Mouse (Mus musculus): ENCODE data around the gene Scyl2. TPM values are rescaled to one million over a fixed set of nuclear protein-coding genes. Genes with fewer than 3 reads are reported as not detected.

The Scyl2 gene
- polyA plus RNA-seq, 1 experiment = 0.29 TPM

DNA sequence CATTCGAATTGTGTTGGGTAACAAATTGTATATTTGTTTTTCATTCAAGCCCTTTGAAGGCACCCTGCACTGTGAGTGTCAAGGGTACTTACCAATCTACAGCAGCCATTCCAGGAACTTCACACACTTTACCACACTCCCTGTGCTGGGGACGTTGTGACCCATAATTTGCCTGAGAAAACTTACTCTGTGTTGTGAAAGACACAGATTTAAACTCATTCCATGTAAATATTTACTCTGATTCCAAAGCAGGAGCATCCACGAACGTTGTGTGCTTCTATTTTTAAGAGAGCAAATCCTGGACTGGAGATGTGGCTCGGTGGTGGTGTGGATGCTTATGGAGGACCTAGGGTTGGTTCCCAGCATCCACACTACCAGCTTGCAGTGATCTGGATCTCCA lies 54.3 kb downstream of the Scyl2 start:
- no peaks in the 10 kb centered on the region for H3K27me3 ChIP-seq (ENCODE audit: control insufficient read depth)
- no peaks in the 10 kb centered on the region for H3K36me3 ChIP-seq (ENCODE audit: control insufficient read depth)
- H3K4me1 ChIP-seq (ENCODE audit: control insufficient read depth) = no peaks in the 10 kb centered on the region
- no peaks in the 10 kb centered on the region for H3K9me3 ChIP-seq (ENCODE audit: control insufficient read depth, low read length)
- no peak overlapping the region for H3K4me3 ChIP-seq (replicated peaks)
- TF ChIP-seq GATA1 (IDR thresholded peaks at IDR 0.05; ENCODE audit: low read length) (no peak), TAL1 (IDR thresholded peaks at IDR 0.05; ENCODE audit: low read length) (no peak)

GRCm38 (mm10) chr10:89630564-89630963 lies 55.5 kb downstream of the Scyl2 start:
- H3K9me3 ChIP-seq (ENCODE audit: control insufficient read depth, low read length) = no peaks in the 10 kb centered on the region
- H3K4me1 ChIP-seq (ENCODE audit: control insufficient read depth) = no peaks in the 10 kb centered on the region
- H3K36me3 ChIP-seq (ENCODE audit: control insufficient read depth) = no peaks in the 10 kb centered on the region
- H3K27me3 ChIP-seq (ENCODE audit: control insufficient read depth) = no peaks in the 10 kb centered on the region
- H3K4me3 ChIP-seq (replicated peaks) = no peak overlapping the region
- TF ChIP-seq TAL1 (IDR thresholded peaks at IDR 0.05; ENCODE audit: low read length) = no peak
- TF ChIP-seq GATA1 (IDR thresholded peaks at IDR 0.05; ENCODE audit: low read length) = no peak

GRCm38 (mm10) chr10:89630052-89630451 lies 56.0 kb downstream of the Scyl2 start:
- H3K4me1 ChIP-seq (ENCODE audit: control insufficient read depth) = no peaks in the 10 kb centered on the region
- H3K36me3 ChIP-seq (ENCODE audit: control insufficient read depth) = no peaks in the 10 kb centered on the region
- no peak overlapping the region for H3K4me3 ChIP-seq (replicated peaks)
- TF ChIP-seq GATA1 (IDR thresholded peaks at IDR 0.05; ENCODE audit: low read length) = no peak
- TF ChIP-seq TAL1 (IDR thresholded peaks at IDR 0.05; ENCODE audit: low read length) = no peak
- H3K27me3 ChIP-seq (ENCODE audit: control insufficient read depth) = no peaks in the 10 kb centered on the region
- H3K9me3 ChIP-seq (ENCODE audit: control insufficient read depth, low read length) = no peaks in the 10 kb centered on the region

DNA sequence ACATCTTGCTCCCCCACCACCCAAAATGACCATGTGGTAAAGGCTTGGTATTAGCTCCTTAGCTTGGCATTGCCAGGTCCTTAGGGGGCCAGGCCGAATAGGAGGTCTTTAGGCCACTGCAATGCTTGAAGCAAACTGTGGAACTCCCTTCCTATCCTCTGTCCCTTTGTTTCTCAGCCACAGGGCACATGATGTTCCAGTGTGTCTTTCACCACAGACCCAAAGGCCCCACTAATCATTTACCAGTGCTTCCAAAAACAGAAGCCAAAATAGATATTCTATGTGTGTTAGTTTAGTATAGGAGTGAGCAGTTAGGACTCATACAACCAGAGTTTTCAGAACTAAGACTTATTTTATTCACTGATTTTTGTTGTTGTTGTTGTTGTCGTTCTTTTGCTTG lies 59.4 kb downstream of the Scyl2 start:
- no peaks in the 10 kb centered on the region for H3K36me3 ChIP-seq (ENCODE audit: control insufficient read depth)
- H3K4me1 ChIP-seq (ENCODE audit: control insufficient read depth) = no peaks in the 10 kb centered on the region
- no peaks in the 10 kb centered on the region for H3K27me3 ChIP-seq (ENCODE audit: control insufficient read depth)
- H3K9me3 ChIP-seq (ENCODE audit: control insufficient read depth, low read length) = no peaks in the 10 kb centered on the region
- TF ChIP-seq TAL1 (IDR thresholded peaks at IDR 0.05; ENCODE audit: low read length) (no peak), GATA1 (IDR thresholded peaks at IDR 0.05; ENCODE audit: low read length) (no peak)
- H3K4me3 ChIP-seq (replicated peaks) = no peak overlapping the region

- Histone ChIP-seq H3K4me3 (replicated peaks) (no peak overlapping the region), H3K27me3 (ENCODE audit: control insufficient read depth) (no peaks in the 10 kb centered on the region), H3K4me1 (ENCODE audit: control insufficient read depth) (no peaks in the 10 kb centered on the region), H3K36me3 (ENCODE audit: control insufficient read depth) (no peaks in the 10 kb centered on the region), H3K9me3 (ENCODE audit: control insufficient read depth, low read length) (no peaks in the 10 kb centered on the region)
- TF ChIP-seq GATA1 (IDR thresholded peaks at IDR 0.05; ENCODE audit: low read length) (no peak), TAL1 (IDR thresholded peaks at IDR 0.05; ENCODE audit: low read length) (no peak)
Observed at GRCm38 (mm10) chr10:89624196-89624595, 61.9 kb downstream of the Scyl2 start.

DNA sequence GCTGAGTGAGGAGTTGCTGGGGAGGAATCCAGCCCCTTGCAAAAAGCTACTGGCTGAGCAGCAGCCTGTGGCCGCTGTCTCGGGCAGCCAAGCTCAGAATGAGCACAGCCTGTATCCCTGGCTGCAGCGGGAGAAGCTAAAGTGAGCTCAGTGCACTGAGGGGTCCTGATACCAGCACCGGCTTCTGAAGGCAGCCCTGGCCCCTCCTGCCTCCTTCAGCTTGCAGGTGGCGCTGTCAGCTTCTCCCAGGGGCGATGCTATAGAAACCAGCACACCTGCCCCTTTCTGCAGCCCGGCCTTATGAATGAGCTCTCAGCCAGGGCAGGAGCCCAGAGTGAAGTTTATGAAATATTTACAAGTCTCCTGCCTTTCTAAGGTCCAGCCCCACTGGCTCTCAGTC lies 65.0 kb downstream of the Scyl2 start, which contains the start of gene Slc17a8:
Gene Slc17a8, minus strand, starts transcription at position 125 of the 400 bp plus-strand sequence.
- Histone ChIP-seq H3K4me1 (ENCODE audit: control insufficient read depth) (no peaks in the 10 kb centered on the region), H3K36me3 (ENCODE audit: control insufficient read depth) (no peaks in the 10 kb centered on the region), H3K9me3 (ENCODE audit: control insufficient read depth, low read length) (no peaks in the 10 kb centered on the region), H3K4me3 (replicated peaks) (no peak within 1 kb of the TSS), H3K27me3 (ENCODE audit: control insufficient read depth) (no peaks in the 10 kb centered on the region)
- TF ChIP-seq GATA1 (IDR thresholded peaks at IDR 0.05; ENCODE audit: low read length) (no peak), TAL1 (IDR thresholded peaks at IDR 0.05; ENCODE audit: low read length) (no peak)

DNA sequence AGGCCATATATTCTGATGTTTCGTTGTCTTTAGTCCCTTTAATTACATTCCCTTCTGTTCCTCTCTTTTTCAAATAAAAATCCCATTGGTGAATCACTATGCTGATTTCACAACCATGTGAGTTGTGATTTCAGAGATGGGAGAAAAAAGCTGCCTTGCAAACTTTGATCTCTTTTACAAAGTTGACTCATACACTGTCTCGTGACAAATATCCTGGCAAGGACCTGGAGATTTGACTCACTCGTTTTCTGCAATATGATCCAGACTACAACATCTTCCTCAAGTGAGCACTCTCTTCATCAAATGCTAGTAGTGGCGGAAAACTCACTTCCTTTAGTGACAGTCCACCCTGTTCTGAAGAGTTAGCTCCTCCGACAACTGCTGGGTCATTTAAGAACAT lies 86.8 kb downstream of the Scyl2 start:
- TF ChIP-seq TAL1 (IDR thresholded peaks at IDR 0.05; ENCODE audit: low read length) (no peak), GATA1 (IDR thresholded peaks at IDR 0.05; ENCODE audit: low read length) (no peak)
- Histone ChIP-seq H3K4me1 (ENCODE audit: control insufficient read depth) (peaks cover 10% of the 10 kb centered on the region), H3K27me3 (ENCODE audit: control insufficient read depth) (no peaks in the 10 kb centered on the region), H3K36me3 (ENCODE audit: control insufficient read depth) (no peaks in the 10 kb centered on the region), H3K4me3 (replicated peaks) (no peak overlapping the region), H3K9me3 (ENCODE audit: control insufficient read depth, low read length) (no peaks in the 10 kb centered on the region)

DNA sequence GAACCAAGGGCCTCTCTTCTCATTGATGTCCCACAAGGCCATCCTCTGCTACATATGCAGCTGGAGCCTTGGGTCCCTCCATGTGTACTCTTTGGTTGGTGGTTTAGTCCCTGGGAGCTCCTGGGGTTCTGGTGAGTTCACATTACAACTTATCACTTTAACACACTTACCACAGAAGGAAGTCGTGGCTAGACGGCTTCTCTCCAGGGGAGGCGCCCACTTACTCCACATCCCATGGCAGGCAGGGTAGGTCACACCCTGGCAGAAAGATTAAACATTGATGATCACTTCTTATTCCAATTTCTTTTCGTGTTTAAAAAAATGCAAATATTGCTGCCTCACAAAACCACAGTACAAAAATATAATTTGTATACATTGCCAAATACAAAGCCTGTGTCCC lies 88.8 kb downstream of the Scyl2 start:
- TF ChIP-seq GATA1 (IDR thresholded peaks at IDR 0.05; ENCODE audit: low read length) (no peak), TAL1 (IDR thresholded peaks at IDR 0.05; ENCODE audit: low read length) (no peak)
- H3K4me1 ChIP-seq (ENCODE audit: control insufficient read depth) = peaks cover 12% of the 10 kb centered on the region
- no peaks in the 10 kb centered on the region for H3K9me3 ChIP-seq (ENCODE audit: control insufficient read depth, low read length)
- H3K27me3 ChIP-seq (ENCODE audit: control insufficient read depth) = no peaks in the 10 kb centered on the region
- no peaks in the 10 kb centered on the region for H3K36me3 ChIP-seq (ENCODE audit: control insufficient read depth)
- H3K4me3 ChIP-seq (replicated peaks) = no peak overlapping the region

- Histone ChIP-seq H3K4me1 (ENCODE audit: control insufficient read depth) (peaks cover 12% of the 10 kb centered on the region), H3K36me3 (ENCODE audit: control insufficient read depth) (no peaks in the 10 kb centered on the region), H3K27me3 (ENCODE audit: control insufficient read depth) (no peaks in the 10 kb centered on the region), H3K9me3 (ENCODE audit: control insufficient read depth, low read length) (no peaks in the 10 kb centered on the region), H3K4me3 (replicated peaks) (no peak overlapping the region)
- no peak for TF ChIP-seq TAL1 (IDR thresholded peaks at IDR 0.05; ENCODE audit: low read length)
- no peak for TF ChIP-seq GATA1 (IDR thresholded peaks at IDR 0.05; ENCODE audit: low read length)
Observed at GRCm38 (mm10) chr10:89595935-89596334, 90.2 kb downstream of the Scyl2 start.

DNA sequence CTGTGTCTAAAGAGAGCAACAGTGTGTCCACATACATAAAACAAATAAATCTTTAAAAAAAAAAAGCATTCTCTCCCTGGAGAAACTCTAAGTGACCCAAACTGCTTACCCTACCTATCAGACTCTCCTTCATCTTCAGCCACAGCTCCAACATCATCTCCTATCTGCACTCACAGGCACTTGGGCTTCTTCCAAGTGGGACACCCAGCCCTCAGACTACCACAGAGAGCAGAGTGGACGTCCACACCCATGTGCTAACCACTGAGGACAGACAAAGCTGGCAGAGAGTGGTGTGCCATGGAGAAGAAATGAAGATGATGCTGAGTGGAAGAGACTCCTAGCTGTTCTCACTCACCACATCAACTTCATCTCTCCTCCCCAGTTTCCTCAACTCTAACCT lies 90.6 kb downstream of the Scyl2 start:
- Histone ChIP-seq H3K36me3 (ENCODE audit: control insufficient read depth) (no peaks in the 10 kb centered on the region), H3K9me3 (ENCODE audit: control insufficient read depth, low read length) (no peaks in the 10 kb centered on the region), H3K4me1 (ENCODE audit: control insufficient read depth) (peaks cover 12% of the 10 kb centered on the region), H3K27me3 (ENCODE audit: control insufficient read depth) (no peaks in the 10 kb centered on the region), H3K4me3 (replicated peaks) (no peak overlapping the region)
- no peak for TF ChIP-seq TAL1 (IDR thresholded peaks at IDR 0.05; ENCODE audit: low read length)
- no peak for TF ChIP-seq GATA1 (IDR thresholded peaks at IDR 0.05; ENCODE audit: low read length)
